Mouse (Mus musculus): ENCODE measurements around the gene Coro1b. TPM values are rescaled to one million over a fixed set of nuclear protein-coding genes. Genes with fewer than 3 reads are reported as not detected.
A peak's percentile ranks its signal among the peaks of the same experiment; 100 is the strongest.

The Coro1b gene
- total RNA-seq, 1 experiment = 73.8 TPM

DNA sequence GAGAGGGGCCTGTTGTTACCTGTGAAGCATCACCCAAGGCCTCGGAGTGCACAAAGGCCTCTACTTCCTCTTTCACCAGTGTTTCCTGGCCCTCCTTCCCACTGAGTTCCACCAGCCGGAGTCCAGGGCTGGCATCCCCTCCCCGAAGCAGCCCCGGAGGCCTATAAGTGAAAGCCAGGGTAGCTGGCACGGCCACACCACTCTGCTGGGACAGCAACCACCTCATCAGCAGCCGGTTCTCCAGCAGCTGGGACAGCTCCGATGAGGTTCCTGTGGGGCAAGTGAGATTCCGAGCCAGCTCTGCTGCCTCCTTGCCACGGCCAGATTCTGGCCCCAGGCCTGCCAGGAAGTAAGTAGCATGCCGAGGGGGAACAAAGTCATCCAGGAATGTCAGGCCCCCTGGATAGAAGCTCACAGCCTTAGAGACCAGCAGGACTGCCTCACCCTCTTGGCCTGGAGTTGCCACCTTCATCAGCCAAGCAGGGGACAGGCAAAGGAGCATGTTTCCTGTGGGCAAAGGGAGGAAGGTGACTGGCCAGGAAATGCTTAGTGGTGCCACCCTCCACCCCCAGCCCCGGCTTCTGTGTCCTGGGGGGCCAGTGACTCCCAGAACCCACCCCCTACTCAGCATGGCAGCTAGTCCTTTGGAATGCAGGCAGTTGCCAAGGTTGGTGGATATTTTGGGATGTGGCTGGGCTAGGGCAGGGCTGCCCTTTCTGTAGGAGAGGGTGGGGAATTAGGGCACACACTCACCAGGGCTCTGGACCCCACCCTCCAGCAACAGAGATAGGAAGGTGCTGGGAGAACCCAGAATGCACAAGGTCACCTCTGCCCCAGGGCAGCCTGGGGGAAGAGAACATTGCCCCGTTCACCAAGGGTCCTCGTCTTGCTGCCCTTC is 23.2 kb downstream of the Coro1b start:
- Histone ChIP-seq H3K36me3 (ENCODE audit: control insufficient read depth, insufficient read depth, low read length, poor library complexity, severe bottlenecking) (no peaks in the 10 kb centered on the region), H3K9me3 (ENCODE audit: control insufficient read depth, insufficient read depth, low read depth, low read length) (no peaks in the 10 kb centered on the region), H3K27ac (ENCODE audit: insufficient read depth, low read depth, low read length, poor library complexity, severe bottlenecking) (no peak overlapping the region), H3K4me1 (ENCODE audit: control insufficient read depth in 2 of 2, insufficient read depth in 2 of 2, low read length in 2 of 2, poor library complexity in 1 of 2) (peaks cover 0 to 30% of the 10 kb centered on the region in 2 experiments; a peak in 2 of 4 replicates), H3K4me3 (ENCODE audit: insufficient read depth in 1 of 2, low read depth in 1 of 2, low read length in 2 of 2, poor library complexity in 1 of 2, severe bottlenecking in 1 of 2) (no peak overlapping the region), H3K9ac (ENCODE audit: insufficient read depth, low read depth, low read length, poor library complexity, severe bottlenecking) (no peak overlapping the region)
- TF ChIP-seq CHD2 (IDR thresholded peaks at IDR 0.05; ENCODE audit: low read depth, low read length) (no peak), ZC3H11A (IDR thresholded peaks at IDR 0.05; ENCODE audit: borderline replicate concordance, low read depth, low read length) (no peak), HCFC1 (IDR thresholded peaks at IDR 0.05; ENCODE audit: borderline replicate concordance, insufficient read depth, low read length) (no peak)
- DNase-seq (ENCODE audit: low read depth, low spot score) = no peak
- in situ Hi-C loops (cut with MboI; ENCODE audit: low sequenced_read_pairs in 2 of 2, unreplicated experiment in 2 of 2) = no loop called here

DNA sequence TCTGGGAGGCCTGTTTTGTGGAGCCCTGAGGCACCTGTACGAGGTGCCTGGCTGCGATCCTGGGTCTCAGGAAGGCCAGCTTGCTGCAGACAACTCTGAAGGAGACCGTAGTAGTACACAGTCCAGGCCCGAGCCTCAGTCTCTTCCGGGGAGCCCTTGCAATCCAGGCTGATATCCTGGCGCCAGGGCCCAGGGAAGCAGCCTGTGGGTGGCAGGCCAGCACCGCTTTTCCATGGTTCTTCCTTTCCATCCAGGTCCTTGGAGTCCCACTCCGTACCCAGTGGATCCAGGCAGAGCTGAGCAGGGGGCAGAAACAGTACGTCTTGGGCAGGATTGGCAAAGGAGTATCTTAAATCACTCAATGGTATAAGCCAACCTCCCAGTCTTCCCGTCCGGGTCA is 24.5 kb downstream of the Coro1b start:
- no peaks in the 10 kb centered on the region for H3K36me3 ChIP-seq (ENCODE audit: control insufficient read depth, insufficient read depth, low read length, poor library complexity, severe bottlenecking)
- in situ Hi-C loops (cut with MboI; ENCODE audit: low sequenced_read_pairs in 2 of 2, unreplicated experiment in 2 of 2) = no loop called here
- H3K9ac ChIP-seq (ENCODE audit: insufficient read depth, low read depth, low read length, poor library complexity, severe bottlenecking) = peak overlapping the region; percentile 52
- no peak for TF ChIP-seq HCFC1 (IDR thresholded peaks at IDR 0.05; ENCODE audit: borderline replicate concordance, insufficient read depth, low read length)
- no peak for TF ChIP-seq MAFK (IDR thresholded peaks at IDR 0.05; ENCODE audit: insufficient read depth, low read depth, low read length)
- no peak for TF ChIP-seq ZC3H11A (IDR thresholded peaks at IDR 0.05; ENCODE audit: borderline replicate concordance, low read depth, low read length)
- no peak for TF ChIP-seq CHD2 (IDR thresholded peaks at IDR 0.05; ENCODE audit: low read depth, low read length)
- no peak for TF ChIP-seq ZNF384 (IDR thresholded peaks at IDR 0.05; ENCODE audit: low read depth, low read length)
- no peak overlapping the region for H3K27ac ChIP-seq (ENCODE audit: insufficient read depth, low read depth, low read length, poor library complexity, severe bottlenecking)
- DNase-seq (ENCODE audit: low read depth, low spot score) = no peak
- H3K4me3 ChIP-seq (ENCODE audit: insufficient read depth in 1 of 2, low read depth in 1 of 2, low read length in 2 of 2, poor library complexity in 1 of 2, severe bottlenecking in 1 of 2) = no peak overlapping the region
- H3K9me3 ChIP-seq (ENCODE audit: control insufficient read depth, insufficient read depth, low read depth, low read length) = no peaks in the 10 kb centered on the region
- H3K4me1 ChIP-seq (ENCODE audit: control insufficient read depth in 2 of 2, insufficient read depth in 2 of 2, low read length in 2 of 2, poor library complexity in 1 of 2) = peaks cover 0 to 30% of the 10 kb centered on the region in 2 experiments; a peak in 2 of 4 replicates

DNA sequence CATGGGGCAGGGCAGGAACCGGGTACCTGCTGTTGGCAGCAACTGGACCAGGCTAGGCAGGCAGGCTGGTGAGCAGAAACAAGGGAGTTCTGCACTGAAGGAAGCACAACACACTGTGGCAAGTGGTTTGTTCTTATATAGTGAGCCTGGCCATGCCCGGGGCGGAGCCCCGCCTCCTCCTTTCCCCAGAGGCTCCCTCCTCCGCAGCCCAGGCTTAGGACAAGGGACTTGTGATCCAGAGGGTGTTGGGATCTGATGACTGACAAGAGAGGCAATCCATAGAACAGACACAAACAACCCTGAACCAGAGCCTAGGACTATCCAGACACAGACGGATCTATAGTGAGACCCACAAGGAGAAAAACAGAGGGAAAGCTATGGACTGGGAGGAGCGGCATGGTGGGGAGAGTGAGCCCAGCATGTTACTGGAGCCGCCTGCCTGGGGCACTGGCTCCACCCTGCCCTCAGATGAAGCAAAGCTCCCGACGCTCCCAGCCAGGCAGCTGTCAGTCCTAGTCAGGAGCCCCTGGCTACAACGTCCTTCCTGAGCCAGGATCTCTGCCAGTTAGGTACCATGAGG is 27.0 kb downstream of the Coro1b start, which contains the start of gene Carns1:
TSS of gene Carns1 (minus strand) at position 112 of the 580 bp plus-strand sequence.
- H3K4me3 ChIP-seq (ENCODE audit: insufficient read depth in 1 of 2, low read depth in 1 of 2, low read length in 2 of 2, poor library complexity in 1 of 2, severe bottlenecking in 1 of 2) = 0 out of 4 replicates have a peak within 1 kb of the TSS, but pooled peaks of 1 of the 2 experiments have one; percentile 21
- peaks cover 0 to 30% of the 10 kb centered on the region in 2 experiments; a peak in 2 of 4 replicates for H3K4me1 ChIP-seq (ENCODE audit: control insufficient read depth in 2 of 2, insufficient read depth in 2 of 2, low read length in 2 of 2, poor library complexity in 1 of 2)
- H3K27ac ChIP-seq (ENCODE audit: insufficient read depth, low read depth, low read length, poor library complexity, severe bottlenecking) = no peak within 1 kb of the TSS
- no peak for DNase-seq (ENCODE audit: low read depth, low spot score)
- H3K9ac ChIP-seq (ENCODE audit: insufficient read depth, low read depth, low read length, poor library complexity, severe bottlenecking) = no peak within 1 kb of the TSS
- no peak for TF ChIP-seq CHD2 (IDR thresholded peaks at IDR 0.05; ENCODE audit: low read depth, low read length)
- no peak for TF ChIP-seq ZNF384 (IDR thresholded peaks at IDR 0.05; ENCODE audit: low read depth, low read length)
- TF ChIP-seq HCFC1 (IDR thresholded peaks at IDR 0.05; ENCODE audit: borderline replicate concordance, insufficient read depth, low read length) = no peak
- no peak for TF ChIP-seq MAFK (IDR thresholded peaks at IDR 0.05; ENCODE audit: insufficient read depth, low read depth, low read length)
- no peak for TF ChIP-seq ZC3H11A (IDR thresholded peaks at IDR 0.05; ENCODE audit: borderline replicate concordance, low read depth, low read length)
- no peaks in the 10 kb centered on the region for H3K9me3 ChIP-seq (ENCODE audit: control insufficient read depth, insufficient read depth, low read depth, low read length)
- in situ Hi-C loops (cut with MboI; ENCODE audit: low sequenced_read_pairs in 2 of 2, unreplicated experiment in 2 of 2) = no loop called here
- no peaks in the 10 kb centered on the region for H3K36me3 ChIP-seq (ENCODE audit: control insufficient read depth, insufficient read depth, low read length, poor library complexity, severe bottlenecking)

DNA sequence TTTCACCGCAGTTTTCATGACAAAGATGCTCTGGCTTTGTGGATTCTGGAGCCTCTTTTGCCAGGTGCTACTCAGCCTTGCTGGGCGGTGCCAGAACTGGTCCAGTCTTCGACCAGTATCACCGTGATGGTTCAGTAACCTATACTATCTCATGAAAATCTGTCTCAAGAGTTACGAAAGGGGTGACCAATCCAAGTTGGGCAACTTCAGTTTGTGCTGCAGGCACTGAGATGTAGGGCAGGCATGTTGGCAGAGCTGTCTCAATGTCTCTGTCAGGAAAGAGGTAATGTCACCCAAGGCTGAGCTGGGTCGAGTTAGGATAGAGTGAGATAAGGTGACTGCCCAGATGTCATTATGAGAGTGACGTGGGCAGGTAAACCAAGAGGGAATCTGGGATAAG is 32.0 kb downstream of the Coro1b start:
- in situ Hi-C loops (cut with MboI; ENCODE audit: low sequenced_read_pairs in 2 of 2, unreplicated experiment in 2 of 2) = no loop called here
- no peak overlapping the region for H3K9ac ChIP-seq (ENCODE audit: insufficient read depth, low read depth, low read length, poor library complexity, severe bottlenecking)
- no peaks in the 10 kb centered on the region for H3K9me3 ChIP-seq (ENCODE audit: control insufficient read depth, insufficient read depth, low read depth, low read length)
- H3K4me1 ChIP-seq (ENCODE audit: control insufficient read depth in 2 of 2, insufficient read depth in 2 of 2, low read length in 2 of 2, poor library complexity in 1 of 2) = peaks cover 4 to 18% of the 10 kb centered on the region in 2 experiments; a peak in 3 of 4 replicates
- DNase-seq (ENCODE audit: low read depth, low spot score) = no peak
- H3K27ac ChIP-seq (ENCODE audit: insufficient read depth, low read depth, low read length, poor library complexity, severe bottlenecking) = no peak overlapping the region
- no peak for TF ChIP-seq CHD2 (IDR thresholded peaks at IDR 0.05; ENCODE audit: low read depth, low read length)
- no peak for TF ChIP-seq ZC3H11A (IDR thresholded peaks at IDR 0.05; ENCODE audit: borderline replicate concordance, low read depth, low read length)
- TF ChIP-seq MAFK (IDR thresholded peaks at IDR 0.05; ENCODE audit: insufficient read depth, low read depth, low read length) = no peak
- TF ChIP-seq HCFC1 (IDR thresholded peaks at IDR 0.05; ENCODE audit: borderline replicate concordance, insufficient read depth, low read length) = no peak
- TF ChIP-seq ZNF384 (IDR thresholded peaks at IDR 0.05; ENCODE audit: low read depth, low read length) = no peak
- H3K36me3 ChIP-seq (ENCODE audit: control insufficient read depth, insufficient read depth, low read length, poor library complexity, severe bottlenecking) = no peaks in the 10 kb centered on the region
- no peak overlapping the region for H3K4me3 ChIP-seq (ENCODE audit: insufficient read depth in 1 of 2, low read depth in 1 of 2, low read length in 2 of 2, poor library complexity in 1 of 2, severe bottlenecking in 1 of 2)
